Mouse (Mus musculus): ENCODE data around the gene Zfp128.
"Not testable (repeated sequence)": the region's sequence is repeated elsewhere in the genome, so short reads cannot be mapped to it uniquely, and the experiment has no call there.

Zfp128 gene

GRCm38 (mm10) chr7:12922729-12923128, 41.8 kb downstream of the Zfp128 start:
- no peak for DNase-seq

DNA sequence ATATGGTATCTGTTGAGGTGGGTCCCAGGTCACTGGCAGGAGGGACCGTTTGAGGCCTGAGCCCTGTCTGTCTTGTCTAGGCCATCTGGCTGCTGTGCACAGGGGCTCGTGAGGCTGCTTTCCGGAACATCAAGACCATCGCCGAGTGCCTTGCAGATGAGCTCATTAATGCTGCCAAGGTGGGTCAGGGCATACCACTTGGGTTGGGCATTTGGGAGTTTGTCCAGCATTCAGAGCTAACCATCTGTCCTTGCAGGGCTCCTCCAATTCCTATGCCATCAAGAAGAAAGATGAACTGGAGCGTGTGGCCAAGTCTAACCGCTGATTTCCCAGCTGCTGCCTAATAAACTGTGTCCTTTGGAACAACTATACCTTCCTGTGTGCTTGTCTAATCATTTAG, 45.3 kb downstream of the Zfp128 start:
- no peak for DNase-seq

DNA sequence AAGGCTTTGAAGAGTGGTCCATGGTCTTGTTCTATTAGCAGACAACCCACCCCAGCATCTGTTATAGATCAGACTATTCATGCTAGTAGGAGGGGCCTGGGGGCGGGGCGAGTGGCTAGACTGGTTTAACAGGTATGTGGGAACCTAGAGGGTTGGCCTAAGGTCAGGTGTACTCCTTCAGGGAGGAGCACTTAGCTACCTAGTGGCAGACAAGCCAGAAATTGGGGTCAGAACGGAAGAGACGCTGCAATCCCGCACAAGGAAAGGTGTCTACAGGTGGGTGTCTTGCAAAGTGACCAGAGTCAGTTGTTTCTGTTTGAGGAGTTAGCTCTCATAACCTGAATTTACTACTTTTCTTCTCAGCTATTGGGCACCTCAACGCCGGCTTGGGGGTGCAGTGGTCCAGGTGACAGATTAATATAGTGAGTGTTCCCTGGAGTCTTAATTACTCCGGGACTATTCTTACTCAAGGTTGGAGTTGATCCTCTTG, 46.3 kb downstream of the Zfp128 start, which contains the start of gene Rnf225:
Rnf225 (plus strand) TSS at position 226 of the 490 bp plus-strand sequence.
- peak; percentile 52 for DNase-seq

DNA sequence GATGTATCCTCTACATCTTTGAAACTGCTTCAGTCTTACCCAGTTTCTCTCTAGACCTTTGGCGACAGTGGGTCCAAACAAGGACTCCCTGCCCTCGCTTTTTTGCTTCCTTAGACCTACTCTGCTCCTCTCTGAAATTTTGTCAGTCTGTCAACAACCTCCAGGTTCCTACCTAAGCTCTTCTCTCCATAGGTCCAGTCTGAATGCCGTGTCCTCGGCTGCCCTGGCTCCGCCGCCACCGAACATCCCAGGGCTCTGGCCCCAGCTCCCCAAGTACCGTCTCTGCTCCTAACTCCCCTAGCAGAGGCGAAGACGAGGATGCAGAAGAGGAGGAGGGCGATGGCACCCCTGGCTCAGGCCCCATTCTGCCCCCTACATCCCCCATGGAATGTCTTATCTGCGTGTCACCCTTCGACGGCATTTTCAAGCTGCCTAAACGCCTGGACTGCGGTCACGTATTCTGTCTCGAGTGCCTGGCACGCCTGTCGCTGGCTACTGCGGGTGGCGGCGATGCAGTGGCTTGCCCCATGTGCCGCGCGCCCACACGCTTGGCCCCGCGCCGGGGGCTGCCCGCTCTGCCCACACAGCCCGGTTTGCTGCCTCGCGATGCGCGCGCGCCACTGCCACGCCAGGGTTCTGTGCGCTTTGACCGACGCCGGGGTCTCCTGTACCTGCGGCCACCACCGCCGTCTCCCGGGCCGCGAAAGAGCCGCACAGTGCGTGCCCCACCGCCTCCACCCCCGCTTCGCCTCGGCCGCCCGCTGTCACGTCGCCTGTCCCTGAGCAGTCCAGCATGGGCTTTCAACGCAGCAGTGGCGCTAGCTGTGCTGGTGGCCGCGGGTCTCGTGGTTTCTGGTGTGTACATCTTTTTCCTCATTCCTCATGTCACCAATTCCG, 47.0 kb downstream of the Zfp128 start:
- peak; percentile 9 for DNase-seq

GRCm38 (mm10) chr7:12933615-12934140, 52.7 kb downstream of the Zfp128 start:
- no peak for DNase-seq

DNA sequence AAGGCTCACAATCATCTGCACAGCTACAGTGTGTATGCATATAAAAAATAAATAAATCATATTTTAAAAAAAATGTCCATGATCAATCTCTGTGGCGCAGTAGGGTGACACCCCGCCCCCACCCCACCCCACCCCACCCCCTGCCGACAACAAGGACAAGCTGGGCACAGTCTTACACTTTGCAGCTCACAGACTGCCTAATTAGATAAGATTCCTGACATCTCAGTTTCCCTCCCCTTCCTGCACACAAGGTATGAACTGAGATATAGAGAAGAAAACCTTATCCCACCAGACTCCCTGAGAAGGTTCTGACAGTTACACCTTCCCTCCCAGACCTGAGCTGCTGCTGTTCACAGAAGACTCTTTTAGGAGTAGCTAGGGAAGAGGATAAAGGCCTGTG, 53.8 kb downstream of the Zfp128 start:
- DNase-seq, result no peak

DNA sequence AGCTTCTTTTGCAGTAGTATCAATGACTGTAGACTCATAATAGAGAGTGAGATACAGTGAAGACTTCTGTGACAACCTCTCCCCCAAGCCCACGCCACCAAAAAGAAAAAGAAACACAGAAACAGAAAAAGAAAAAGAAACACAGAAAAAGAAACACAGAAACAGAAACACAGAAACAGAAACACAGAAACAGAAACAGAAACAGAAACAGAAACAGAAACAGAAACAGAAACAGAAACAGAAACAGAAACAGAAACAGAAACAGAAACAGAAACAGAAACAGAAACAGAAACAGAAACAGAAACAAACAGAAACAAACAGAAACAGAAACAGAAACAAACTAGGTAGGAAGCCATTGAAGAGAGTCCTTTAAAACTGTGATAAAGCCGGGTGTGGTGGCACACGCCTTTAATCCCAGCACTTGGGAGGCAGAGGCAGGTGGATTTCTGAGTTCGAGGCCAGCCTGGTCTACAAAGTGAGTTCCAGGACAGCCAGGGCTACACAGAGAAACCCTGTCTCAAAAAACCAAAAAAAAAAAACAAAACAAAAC, 56.4 kb downstream of the Zfp128 start:
- DNase-seq, result not testable (repeated sequence)

DNA sequence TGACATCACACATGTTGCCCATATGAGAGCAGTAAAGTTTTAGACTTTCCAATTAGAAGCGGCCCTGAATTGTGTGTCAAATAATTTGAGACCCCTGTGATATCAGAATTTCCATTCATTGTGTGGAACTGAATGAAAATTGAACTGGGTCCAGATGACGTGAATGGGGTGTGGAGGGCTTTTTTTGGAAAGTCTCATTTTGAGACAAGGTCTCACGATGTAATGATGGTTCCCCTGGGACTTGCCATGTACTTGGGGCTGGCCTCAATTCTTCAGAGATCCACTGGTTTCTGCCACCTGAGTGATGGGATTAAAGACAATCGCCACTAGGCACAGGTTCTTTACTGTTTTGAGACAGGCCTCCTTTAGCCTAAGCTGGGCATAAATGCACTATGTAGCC, 59.6 kb downstream of the Zfp128 start:
- no peak for DNase-seq
